Mouse (Mus musculus) left cerebral cortex, postnatal 10 days (tissue): ENCODE results near the gene Hmgn3. TPM values are rescaled to one million over a fixed set of nuclear protein-coding genes. Genes with fewer than 3 reads are reported as not detected.
A peak's percentile ranks its signal among the peaks of the same experiment; 100 is the strongest.

Experiments used
- DNase-seq, 2 experiments: peaks; one replicate each; pipeline ENCODE4 v3.0.0; 2021 to 2022; ENCODE audit warnings: low spot score in 2 of 2, mixed read lengths in 1 of 2; ENCODE audit errors: extremely low spot score in 1 of 2
- intact Hi-C: fragments of 180-260 bp; cut with DNase I; formaldehyde crosslinking; loops from one replicate; pipeline ENCODE4 v1.15.1; 2025
- total RNA-seq, 2 experiments: library from RNA; stranded (reverse); gene quantifications; 2 replicates each; pipeline ENCODE4 v1.2.3; 2021

Hmgn3 gene
- total RNA-seq, 2 experiments from 2014 or later, result 107 to 109 TPM

DNA sequence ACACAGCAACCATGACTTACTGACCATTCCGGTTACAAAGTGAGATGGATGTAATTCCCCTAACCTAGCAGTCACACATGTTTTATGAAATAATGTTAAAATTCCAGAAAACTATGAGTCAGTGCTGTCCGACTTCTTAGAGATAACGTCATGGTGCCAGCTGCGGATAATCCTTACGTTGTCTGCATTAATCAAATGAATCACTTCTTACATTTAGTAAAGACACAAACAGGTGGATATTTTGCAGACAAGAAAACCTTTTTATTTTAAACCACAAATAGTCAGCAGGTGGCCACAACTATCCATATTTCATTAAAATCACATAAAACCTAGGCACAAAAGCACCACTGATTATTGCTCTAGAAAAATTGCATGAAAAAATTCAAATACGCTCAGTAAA, 36.8 kb downstream of the Hmgn3 start:
- intact Hi-C loops, result loop anchor here (10.0 kb wide), 1 partner anchor 135 kb away; the partner anchor contains the start of gene Phip
- no peak for DNase-seq

DNA sequence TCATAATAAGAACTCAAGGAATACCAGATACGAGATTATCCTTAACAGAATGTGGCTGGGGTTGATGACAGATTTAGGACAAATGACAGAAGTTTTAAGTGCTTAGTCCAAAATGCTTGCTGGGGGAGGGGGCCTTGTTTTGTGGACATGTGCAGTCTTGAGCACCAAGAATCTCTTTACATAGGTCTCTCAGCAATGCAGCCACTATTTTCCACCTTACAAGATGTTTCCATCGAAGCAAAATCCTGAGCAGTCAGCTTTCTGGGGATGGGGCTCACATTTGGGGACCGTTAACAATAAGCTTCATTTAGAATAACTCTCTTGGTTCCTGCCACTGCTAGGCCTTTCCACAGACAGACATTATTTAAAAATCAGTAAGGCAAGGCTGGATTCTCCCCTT, 37.7 kb downstream of the Hmgn3 start:
- intact Hi-C loops, result no loop called here
- DNase-seq, result no peak

DNA sequence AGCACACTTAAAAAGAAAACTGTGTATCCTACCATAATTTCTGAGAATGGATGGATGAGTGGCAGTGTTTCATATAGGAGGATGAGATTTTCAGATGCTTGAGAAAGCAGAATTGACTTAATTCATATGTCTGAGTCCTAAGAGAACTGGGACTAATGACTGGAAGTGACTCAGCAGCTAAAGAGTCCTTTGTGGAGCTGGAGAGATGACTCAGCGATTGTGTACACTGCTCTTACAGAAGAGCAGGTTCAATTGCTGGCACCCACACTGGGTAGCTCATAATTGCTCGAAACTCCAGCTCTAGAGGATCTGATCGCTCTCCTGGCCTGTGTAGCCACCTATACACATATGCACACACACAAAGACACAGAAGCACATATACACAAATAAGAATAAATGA, 42.7 kb downstream of the Hmgn3 start:
- intact Hi-C loops, result no loop called here
- DNase-seq, result no peak

DNA sequence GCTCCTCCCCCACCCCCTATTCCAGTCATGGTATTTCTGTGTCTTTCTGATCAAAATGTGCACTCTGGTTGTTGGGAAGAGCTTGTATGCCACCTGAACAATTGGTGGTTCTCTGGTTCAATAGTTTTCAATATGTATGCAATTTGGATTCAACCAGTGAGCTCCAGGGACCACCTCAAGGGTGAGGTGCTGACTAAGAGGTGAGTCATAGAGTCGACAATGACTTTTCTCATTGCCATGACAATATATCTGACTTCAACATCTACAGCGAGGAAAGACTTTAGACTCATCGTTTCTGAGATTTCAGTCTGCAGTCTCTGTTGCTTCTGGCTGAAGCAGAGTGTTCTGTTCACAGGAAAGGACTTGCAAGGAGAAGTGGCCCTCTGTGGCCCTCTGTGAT, 44.8 kb downstream of the Hmgn3 start:
- intact Hi-C loops, result no loop called here
- no peak for DNase-seq

DNA sequence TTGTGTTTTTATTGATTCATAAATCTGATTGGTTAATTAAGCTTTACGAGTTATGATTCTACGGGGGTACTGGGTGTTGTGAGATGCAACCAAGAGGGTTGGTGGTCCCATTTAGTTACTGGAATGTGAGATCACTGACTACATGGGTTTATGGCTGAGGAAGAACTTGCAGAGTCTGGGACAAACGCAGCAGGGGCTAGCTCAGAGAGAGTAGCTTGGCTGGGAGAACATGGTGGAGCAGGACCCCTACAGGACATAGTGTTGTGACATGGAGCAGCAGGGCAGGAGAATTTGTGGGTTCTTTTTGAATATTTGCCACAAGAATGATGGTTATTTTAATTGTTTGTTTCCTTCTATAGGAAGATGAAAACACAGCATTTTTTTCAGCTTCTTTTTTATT, 45.7 kb downstream of the Hmgn3 start:
- intact Hi-C loops, result no loop called here

DNA sequence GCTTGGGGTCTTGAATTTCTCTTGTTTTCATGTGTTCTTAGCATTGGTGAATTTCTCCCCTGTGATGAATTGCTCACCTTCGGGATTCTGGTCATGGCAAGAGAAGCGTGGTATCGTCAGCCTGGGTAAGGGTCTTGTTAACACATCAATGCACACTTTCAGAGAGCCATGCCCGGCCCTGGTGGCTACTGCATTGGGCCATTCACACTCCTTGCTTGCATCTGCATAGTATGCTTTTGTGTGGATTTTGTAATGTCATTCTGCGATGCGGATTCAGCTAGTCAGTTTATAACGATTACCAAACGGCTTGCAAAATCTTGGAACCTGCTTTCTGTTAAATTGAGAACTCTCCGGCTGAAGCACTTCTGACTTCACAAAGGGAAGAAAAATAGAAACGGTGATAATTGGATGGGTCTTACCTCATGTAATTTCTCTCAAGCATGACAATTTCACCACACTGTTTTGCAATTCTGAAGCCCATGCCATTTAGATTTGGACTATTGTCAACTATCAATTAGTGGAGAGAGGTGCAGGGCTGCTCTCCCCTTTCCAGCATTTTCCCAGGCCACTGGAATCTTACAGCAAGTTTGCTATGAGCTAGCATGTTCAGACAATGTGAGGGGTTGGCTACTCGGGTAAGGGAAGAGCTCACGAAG, 47.7 kb downstream of the Hmgn3 start:
- intact Hi-C loops, result no loop called here
- DNase-seq, result no peak

More for the DNA sequence above, 45.7 kb downstream of the Hmgn3 start:
- no peak for DNase-seq

DNA sequence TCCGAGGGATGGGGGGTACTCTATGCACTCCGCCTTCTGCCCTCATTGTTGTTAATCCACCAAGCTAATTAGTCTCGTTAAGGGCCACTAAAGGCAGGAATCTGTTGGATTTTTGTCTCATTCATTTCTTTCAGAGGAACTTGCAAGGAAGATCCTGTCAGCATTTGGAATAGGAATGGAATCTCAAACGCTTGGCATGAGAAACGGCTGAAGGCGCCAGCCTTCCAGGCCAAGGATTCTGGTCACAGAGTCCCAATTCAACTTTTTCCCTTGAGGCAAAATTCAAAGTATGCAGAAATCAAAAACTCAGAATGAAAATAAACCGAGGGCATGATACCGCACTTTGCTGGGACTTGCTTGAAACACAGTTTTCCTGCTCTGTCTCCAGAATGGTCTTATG, 48.7 kb downstream of the Hmgn3 start:
- no peak for DNase-seq
- intact Hi-C loops, result no loop called here

DNA sequence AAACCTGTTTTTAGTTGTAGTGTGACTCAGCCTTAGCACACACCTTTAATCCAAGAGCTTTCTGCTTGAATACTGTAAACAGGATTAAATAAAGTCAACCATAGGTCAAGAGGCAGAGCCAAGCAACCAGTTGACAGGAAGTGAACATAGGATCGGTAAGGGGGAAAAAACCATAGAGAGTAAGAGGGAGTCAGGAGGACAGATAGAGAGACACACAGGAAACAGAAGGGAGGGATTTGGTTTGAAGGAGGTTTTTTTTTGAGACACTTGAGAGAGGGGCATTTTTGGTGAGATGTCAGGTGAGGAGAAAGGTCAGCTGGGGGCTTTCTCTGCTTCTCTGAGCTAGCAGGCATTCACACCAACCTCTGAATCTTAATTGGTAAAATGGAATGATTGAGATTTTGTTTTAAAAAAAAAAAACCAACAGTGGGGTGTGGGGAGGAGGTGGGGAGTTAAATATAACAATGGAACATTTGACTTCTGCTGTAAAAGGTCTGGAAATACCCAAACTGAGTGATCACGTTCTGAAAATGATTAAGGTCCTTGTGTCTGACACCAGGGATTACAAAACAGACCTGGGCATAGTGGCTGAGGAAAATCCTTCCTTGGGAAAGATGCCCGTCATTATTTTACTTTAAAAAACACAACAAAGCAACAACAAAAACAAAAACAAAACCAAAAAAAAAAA, 51.7 kb downstream of the Hmgn3 start:
- intact Hi-C loops, result no loop called here

DNA sequence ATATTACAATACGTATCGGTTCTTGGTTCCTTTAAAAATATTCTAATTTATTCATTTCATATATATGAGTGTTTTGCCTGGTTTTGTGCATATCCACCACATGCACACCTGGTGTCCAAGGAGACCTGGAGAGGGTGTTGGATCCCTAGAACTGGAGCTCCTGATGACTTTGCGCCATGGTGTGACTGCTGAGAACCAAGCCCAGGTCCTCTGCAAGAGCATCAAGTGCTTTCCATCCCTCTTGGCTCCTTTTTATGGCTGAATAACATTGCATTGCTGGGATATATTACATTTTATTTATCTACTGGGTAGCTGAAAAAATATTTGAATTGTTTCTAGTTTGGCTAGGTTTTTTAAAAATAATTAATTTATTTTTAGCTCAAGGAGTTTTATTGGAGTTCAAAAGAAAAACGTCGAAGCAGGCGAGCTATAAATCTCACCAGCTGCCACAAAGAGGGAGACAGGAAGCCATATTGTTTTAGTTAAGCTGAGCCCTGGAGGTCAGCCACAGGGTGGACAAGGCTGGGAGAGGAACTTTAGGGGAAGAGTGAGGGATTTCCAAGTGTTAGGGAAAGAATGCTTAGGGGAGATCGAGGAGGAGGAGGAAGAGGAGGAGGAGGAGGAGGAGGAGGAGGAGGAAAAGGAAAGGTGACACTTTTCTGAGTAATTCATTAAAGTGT, 62.6 kb downstream of the Hmgn3 start:
- intact Hi-C loops, result no loop called here
- DNase-seq, result no peak

More for the DNA sequence above, 51.7 kb downstream of the Hmgn3 start:
- DNase-seq, result no peak

DNA sequence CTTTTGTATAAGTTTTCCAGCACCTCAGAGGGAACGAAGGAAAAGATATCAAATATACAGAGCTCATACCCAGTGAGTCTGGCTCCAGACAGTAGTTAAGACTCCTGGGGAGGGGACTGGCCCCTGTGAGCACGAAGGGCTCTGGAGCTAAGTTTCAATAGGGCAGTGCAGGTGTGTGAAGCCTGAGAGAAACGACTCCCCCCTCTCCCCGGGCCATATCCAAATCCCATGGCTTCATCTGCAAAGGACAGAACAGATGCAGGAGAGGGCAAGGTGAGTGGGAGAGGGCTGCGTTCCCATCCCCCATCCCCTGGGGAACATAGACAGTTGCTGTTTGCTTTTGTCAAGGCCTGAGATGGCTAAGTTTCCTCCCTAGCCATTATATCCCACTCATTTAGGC, 63.4 kb downstream of the Hmgn3 start:
- intact Hi-C loops, result no loop called here
- DNase-seq, result no peak

DNA sequence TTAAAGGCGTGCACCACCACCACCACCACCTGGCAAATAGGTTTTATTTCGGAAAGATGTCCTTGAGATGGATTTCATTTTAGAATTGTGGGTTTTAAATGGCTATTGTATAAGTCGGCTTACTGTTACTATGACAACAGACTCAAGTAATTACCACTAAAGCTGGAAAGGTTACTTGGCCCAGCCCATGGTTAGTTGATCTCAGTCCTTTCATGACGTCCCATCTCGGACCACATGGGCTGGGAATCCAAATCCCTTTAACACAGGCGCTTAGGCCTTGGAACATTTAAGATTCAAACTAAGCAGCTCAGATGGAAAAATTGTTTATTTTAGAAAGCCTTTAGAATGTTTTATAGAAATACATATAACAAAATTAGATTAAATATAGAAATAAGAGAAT, 64.2 kb downstream of the Hmgn3 start:
- intact Hi-C loops, result no loop called here

DNA sequence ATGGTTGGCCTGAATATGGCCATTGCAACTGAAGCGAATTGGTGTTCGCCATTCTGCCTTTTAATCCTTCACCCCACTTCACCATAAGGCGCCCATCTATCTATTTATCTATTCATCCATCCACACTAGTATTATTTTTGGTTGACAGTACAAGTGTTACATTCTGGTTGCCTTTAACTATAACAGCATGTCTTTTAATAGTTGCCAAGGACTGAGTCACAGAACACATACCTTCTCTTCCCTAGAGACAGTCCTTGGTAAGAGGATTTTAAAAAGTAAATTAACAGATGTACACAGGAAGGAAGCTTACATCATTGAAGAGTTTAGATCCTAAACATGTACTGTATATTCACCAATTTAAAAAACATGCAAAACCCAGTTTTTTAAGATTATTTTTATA, 66.8 kb downstream of the Hmgn3 start:
- intact Hi-C loops, result no loop called here
- no peak for DNase-seq

More for the DNA sequence above, 64.2 kb downstream of the Hmgn3 start:
- no peak for DNase-seq

DNA sequence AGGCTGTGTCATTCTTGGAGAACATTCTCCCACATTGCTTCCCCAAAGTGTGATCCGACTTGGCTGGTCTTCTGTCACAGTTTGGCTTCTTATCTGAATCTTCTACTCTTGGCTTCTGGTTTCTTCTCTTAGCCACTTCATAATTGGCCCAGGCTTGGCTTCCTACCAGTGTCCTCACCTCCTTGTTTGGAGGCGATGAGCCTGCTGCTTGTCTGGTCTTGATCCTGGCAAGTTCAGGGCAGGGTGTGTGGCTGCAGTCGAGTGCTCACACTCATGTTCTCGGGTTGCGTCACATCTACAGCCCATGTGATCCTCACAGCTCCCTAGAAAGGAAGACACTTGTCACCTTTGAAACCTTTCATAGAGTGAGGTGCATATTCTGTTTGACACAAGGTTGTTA, 78.2 kb downstream of the Hmgn3 start:
- DNase-seq, result no peak
- intact Hi-C loops, result no loop called here

DNA sequence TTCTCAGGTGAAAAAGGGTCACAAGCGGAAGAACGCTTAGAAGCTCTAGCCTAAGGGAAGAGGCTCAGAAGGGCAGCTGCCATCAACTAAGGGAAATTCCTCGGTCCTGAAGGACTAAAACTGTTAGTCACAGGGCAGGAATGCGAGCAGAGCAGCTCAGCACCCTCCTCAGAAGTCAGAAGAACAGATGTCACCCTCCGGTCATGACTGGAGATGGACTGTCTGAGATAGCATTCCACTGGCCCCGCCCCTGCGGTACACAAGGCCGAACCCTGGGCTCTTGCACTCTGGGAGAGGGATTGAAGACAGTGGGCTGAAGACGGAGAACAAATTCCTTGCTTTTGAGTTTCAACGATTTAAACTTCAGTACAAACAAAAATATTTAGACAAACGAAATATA, 85.2 kb downstream of the Hmgn3 start:
- intact Hi-C loops, result no loop called here
- peak in 1 of 2 experiments; percentile 41 for DNase-seq

Other genes starting within 250 kb of the Hmgn3 start
- gene Phip, start 171.2 kb downstream of the Hmgn3 start, total RNA-seq, result 10 to 100 TPM; 55.8 to 59.5 TPM